Mouse (Mus musculus): ENCODE measurements at regions not wholly inside any gene's neighbourhood (a gene's known extent, or its start where the extent isn't known, plus 50 kb on each side); places are given as distances from the start of the nearest gene placed in this dataset.

DNA sequence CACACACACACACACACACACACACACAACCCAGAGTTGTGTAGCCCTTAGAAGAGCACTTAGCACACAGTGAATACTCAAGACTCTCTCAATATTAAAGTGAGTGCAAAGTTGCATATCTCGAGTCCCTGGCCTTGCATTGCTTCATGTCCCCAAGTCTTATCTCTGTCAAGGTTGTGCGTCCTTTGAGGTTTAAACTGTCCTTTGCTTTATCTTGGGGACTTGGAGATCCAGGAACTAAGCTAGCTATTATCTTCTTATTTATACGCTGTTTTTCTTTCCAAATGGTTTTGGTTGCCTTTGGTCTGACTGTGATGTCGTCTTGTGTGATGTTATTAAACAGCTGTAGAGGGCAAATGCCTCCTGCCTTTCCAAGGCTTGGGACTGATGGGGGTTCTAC, 89.2 kb upstream of the Cxcr4 start:
- TF ChIP-seq CTCF (IDR thresholded peaks at IDR 0.05; ENCODE audit: borderline replicate concordance, insufficient read depth, low read length) (no peak), POLR2A (IDR thresholded peaks at IDR 0.05; ENCODE audit: low read depth, low read length) (no peak)
